Mouse (Mus musculus): ENCODE data around the gene Taf5l. TPM values are rescaled to one million over a fixed set of nuclear protein-coding genes. Genes with fewer than 3 reads are reported as not detected.

Taf5l gene
- polyA plus RNA-seq (2012; fragmentation: generic; extraction: Trizol) = 1 to 10 TPM; 5.5 to 8.9 TPM

DNA sequence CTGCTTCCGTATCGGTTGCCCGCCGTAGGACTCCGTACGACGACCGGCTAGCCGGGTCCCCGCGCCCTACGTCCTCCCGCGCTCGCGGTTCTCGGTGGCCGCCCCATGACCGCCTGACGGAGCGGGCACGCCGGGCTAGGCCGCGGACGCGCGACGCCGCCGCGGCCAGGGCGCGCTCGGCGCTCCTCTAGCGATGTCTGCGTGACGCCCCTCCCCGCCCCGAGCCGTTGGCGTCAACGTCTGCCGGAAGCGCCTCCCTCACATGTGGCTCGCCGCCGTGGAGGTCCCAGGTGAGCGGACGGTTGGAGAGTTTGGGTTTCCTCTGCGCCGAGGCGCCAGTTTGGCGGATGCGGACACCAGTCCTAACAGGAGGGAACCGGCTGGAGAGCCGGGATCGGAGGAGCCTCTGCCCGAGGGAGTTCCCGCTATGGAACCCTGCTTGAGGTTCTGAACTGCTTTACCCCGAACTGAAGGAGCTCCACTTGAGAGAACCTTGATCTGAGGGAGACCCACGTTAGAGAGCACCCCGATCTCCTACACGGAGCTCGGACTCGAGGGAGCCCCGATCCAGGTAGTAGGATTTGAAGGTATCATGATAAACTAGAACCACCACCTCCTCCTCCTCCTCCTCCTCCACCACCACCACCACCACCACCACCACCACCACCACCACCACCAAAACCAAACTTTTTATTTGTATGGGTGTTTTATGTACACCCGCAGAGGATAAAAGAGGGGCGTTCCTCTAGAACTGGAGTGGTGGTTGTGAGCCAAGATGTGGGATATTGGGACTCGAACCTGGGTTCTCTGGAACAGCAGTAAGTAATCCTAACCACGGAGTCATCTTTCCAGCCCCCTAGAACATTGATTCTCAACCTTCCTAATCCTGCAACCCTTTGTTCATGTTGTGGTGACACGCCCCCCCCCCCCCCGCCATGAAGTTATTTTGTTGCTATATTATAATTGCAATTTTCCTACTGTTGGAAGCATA, at the start of gene Taf5l, which contains the start of gene Urb2:
Gene Taf5l (minus strand): TSS at position 161 of the 991 bp plus-strand sequence.
Gene Urb2 (plus strand): TSS at position 272 of the 991 bp plus-strand sequence.

DNA sequence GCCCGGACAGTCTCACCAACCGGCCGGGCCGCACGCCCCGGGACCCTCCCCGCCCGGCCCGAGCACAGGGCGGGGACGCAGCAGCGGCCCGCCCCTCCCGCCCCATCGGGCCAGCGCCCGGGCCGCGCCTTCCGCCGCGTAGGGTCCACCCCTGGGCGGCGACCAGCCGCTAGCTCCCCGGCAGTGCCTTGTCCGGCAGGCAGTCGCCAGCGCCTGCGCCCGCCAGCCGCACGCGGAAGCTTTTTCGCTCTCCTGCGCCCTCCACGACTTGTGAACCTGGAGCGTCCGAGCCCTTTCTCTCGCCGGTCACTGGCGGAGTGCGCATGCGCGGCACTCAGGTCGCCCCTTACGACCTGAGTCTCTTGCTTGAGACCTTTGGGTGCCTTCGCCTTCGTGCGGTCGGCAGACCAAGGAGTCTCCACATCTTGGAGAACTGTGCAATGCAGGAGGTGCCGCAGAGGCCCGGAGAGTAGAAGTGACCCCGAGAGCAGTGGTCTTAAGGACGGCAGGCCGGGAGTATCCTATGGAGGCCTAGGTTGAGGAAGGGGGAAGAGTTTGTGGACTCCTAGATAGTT, 38.3 kb downstream of the Taf5l start, which contains the start of gene Abcb10:
Gene Abcb10 (minus strand): TSS at position 297 of the 575 bp plus-strand sequence.

DNA sequence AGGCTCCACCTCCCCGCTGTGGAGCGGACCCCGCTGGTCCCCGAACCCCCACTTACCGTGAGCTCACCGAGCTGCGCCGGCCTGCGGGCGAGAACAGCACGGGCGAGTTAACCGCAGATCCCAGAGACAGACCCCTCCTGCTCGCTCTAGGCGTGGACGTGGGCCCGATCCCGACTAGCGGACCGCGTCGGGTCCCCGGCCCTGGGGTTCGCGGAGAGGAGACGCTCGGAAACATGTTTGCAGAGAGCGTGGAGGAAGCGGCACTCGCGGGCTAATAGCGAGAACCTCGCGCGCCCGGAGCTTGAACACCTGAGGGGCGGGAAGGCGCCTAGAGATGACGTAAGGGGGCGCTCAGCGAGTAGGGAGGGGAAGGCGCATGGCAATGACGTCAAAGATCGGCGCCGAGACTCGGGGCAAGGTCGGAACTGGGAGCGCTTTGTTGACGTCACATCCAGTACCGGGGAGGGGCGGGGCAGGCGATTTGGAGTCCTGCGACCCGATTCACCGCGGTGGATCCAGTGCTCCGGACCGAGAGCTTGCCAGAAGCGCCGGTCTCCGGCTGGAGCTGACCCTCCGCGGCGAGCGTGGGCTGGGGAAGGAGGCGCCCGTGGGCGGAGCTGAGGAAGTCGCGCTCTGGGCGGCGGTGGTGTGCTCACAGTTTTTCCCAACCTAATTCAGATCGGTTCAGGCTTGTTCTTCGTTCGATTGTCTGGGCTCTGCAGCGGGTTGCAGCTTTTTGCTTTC, 72.1 kb downstream of the Taf5l start, which contains the start of gene Nup133:
Gene Nup133 (minus strand): TSS at position 324 of the 744 bp plus-strand sequence.

Other genes with a start within 250 kb of the Taf5l start
- gene Rab4a, start 215.4 kb downstream of the Taf5l start, polyA plus RNA-seq (2012; fragmentation: generic; extraction: Trizol) = 10 to 100 TPM; 16.2 to 23.9 TPM
- 1 to 10 TPM; 1.2 to 3.3 TPM for gene Ccsap, start 161.2 kb downstream of the Taf5l start, polyA plus RNA-seq (2012; fragmentation: generic; extraction: Trizol)
- 1 to 10 TPM in 1 of 2 experiments, under 1 TPM in 1; 0.19 to 1.5 TPM for gene Acta1, start 126.6 kb downstream of the Taf5l start, polyA plus RNA-seq (2012; fragmentation: generic; extraction: Trizol)
- gene Nup133, start 72.1 kb downstream of the Taf5l start, polyA plus RNA-seq (2012; fragmentation: generic; extraction: Trizol) = 10 to 100 TPM in 1 of 2 experiments, 1 to 10 TPM in 1; 6.3 to 14.0 TPM
- 1 to 10 TPM; 3.8 to 8.2 TPM for gene Abcb10, start 38.3 kb downstream of the Taf5l start, polyA plus RNA-seq (2012; fragmentation: generic; extraction: Trizol)
- gene Urb2, start 111 bp upstream of the Taf5l start, polyA plus RNA-seq (2012; fragmentation: generic; extraction: Trizol) = 1 to 10 TPM in 1 of 2 experiments, under 1 TPM in 1; 0.76 to 2.9 TPM
- 10 to 100 TPM; 26.7 to 35.9 TPM for gene Galnt2, start 210.0 kb upstream of the Taf5l start, polyA plus RNA-seq (2012; fragmentation: generic; extraction: Trizol)

All from C3H10T1/2 (cell line).